Mouse (Mus musculus): Measurements from ENCODE around the gene Zdhhc14. TPM values are rescaled to one million over a fixed set of nuclear protein-coding genes. Genes with fewer than 3 reads are reported as not detected.

Gene Zdhhc14
- total RNA-seq, 2 experiments from 2014 or later: 3.6 to 5.6 TPM

Other genes with a start within 250 kb of the Zdhhc14 start
- under 1 TPM; 0.42 to 0.70 TPM for gene Ldhal6b, start 73.8 kb upstream of the Zdhhc14 start, total RNA-seq (2021)
- 100 to 1,000 TPM; 121 to 161 TPM for gene Tmem242, start 52.3 kb upstream of the Zdhhc14 start, total RNA-seq (2021)